Mouse (Mus musculus): ENCODE results near the gene Sync. TPM values are rescaled to one million over a fixed set of nuclear protein-coding genes. Genes with fewer than 3 reads are reported as not detected.

Gene Sync
- 0.30 and 0.47 TPM in 2 replicates for polyA plus RNA-seq (2016; fragmentation: Nextera tagmentation; extraction: Ambion mirVana)

DNA sequence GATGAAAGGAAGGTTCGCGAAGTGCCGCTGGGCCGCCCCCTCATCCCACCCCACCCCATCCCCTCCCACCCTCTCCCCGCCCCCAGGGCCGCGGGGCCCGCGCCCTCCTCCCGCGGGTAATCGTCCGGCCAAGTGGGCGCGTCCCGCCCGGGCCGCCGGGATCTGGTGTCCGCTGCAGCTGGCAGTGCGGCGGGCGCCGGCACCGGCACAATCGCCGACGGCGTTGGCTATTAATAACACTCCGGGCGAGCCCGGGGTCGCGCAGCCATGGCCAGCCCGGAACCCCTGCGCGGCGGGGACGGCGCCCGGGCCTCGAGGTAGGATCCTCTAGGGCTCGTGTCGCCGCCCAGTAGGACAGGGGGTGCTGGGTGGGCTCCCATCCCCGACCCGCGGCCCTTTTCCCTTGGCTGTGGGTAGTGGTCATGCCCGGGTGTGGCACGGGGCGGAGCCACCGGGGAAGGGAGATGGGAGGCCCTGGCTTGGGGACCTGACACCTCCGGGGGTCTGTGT, at the start of gene Sync:
TSS of gene Sync (plus strand) at position 146 of the 510 bp plus-strand sequence.
- Histone ChIP-seq H3K27ac (replicated peaks) (peak within 1 kb of the TSS; percentile 60), H3K4me1 (peaks cover 31% of the 10 kb centered on the region), H3K27me3 (ENCODE audit: low read depth, poor library complexity, severe bottlenecking) (peaks cover 54% of the 10 kb centered on the region), H3K9me3 (replicated peaks) (no peaks in the 10 kb centered on the region), H3K36me3 (no peaks in the 10 kb centered on the region), H3K4me3 (peak within 1 kb of the TSS; percentile 64)
- under 1% methylated on average over 51 of the region's 53 CpGs for WGBS
- peak; percentile 44 for DNase-seq (ENCODE audit: low spot score)

DNA sequence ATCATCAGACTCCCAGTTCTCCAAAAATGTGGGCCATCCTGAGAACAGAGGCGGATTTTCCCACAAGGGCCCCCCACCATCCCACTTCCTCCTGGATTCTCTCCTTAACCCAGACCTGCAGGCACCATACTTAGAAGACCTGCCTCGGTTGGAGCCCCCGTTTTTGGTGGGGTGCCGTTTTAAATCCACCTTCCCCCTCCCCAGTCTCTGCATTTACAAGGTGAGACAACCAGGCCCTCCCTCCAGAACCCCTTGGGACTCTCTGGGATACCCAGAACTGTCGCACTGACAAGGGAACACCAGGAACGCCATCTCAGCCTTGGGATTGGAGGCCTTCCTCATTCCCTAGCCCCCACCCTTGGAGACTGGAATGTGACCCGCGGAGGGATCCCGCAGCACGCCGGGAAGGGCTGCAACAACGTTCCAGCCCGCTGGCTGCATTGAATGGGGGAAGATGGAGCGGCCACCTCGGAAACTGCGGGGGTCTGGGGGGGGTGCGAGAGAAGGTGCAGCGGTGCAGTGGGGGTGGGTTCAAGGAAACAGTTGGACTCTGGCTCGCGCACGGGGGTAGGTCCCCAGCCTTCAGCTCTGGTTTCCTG, 49.5 kb upstream of the Sync start:
- DNase-seq (ENCODE audit: low spot score): peak; percentile 72
- WGBS: 3% methylated on average over 21 of the region's 21 CpGs
- Histone ChIP-seq H3K4me3 (peak overlapping the region; percentile 88), H3K27ac (replicated peaks) (peak overlapping the region; percentile 88), H3K9me3 (replicated peaks) (no peaks in the 10 kb centered on the region), H3K36me3 (no peaks in the 10 kb centered on the region), H3K4me1 (peaks cover 82% of the 10 kb centered on the region), H3K27me3 (ENCODE audit: low read depth, poor library complexity, severe bottlenecking) (peaks cover 29% of the 10 kb centered on the region)

- peak overlapping the region; percentile 88 for H3K27ac ChIP-seq (replicated peaks)
- no peaks in the 10 kb centered on the region for H3K9me3 ChIP-seq (replicated peaks)
- no peak for DNase-seq (ENCODE audit: low spot score)
- H3K4me3 ChIP-seq: peak overlapping the region; percentile 88
- peaks cover 29% of the 10 kb centered on the region for H3K27me3 ChIP-seq (ENCODE audit: low read depth, poor library complexity, severe bottlenecking)
- no peaks in the 10 kb centered on the region for H3K36me3 ChIP-seq
- under 1% methylated on average over 23 of the region's 23 CpGs for WGBS
- H3K4me1 ChIP-seq: peaks cover 81% of the 10 kb centered on the region
These were observed 48.8 kb upstream of the Sync start for GRCm38 (mm10) chr4:129238579-129239016.

DNA sequence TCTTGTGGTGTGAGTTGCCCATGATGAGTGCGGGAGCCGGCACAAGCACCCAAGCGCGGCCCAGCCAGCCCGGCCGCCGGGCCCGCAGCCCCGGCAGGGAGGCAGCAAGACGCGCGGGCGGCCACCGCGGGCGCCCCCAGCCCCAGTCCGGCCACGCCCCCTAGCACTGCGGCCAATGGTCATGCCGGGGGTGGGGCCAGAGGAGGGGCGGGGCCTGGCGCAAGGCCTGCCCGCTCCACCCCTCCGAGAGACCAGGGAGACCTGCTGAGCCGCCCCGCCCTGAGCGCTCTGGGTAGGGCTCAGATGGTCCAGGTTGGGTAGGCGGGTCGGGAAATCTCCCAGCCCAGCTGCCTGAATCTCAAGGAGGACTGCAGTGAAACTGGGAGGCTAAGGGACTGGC, 48.3 kb upstream of the Sync start:
- no peaks in the 10 kb centered on the region for H3K36me3 ChIP-seq
- peak; percentile 88 for DNase-seq (ENCODE audit: low spot score)
- under 1% methylated on average over 29 of the region's 29 CpGs for WGBS
- H3K27ac ChIP-seq (replicated peaks): peak overlapping the region; percentile 88
- H3K4me3 ChIP-seq: peak overlapping the region; percentile 88
- no peaks in the 10 kb centered on the region for H3K9me3 ChIP-seq (replicated peaks)
- peaks cover 29% of the 10 kb centered on the region for H3K27me3 ChIP-seq (ENCODE audit: low read depth, poor library complexity, severe bottlenecking)
- peaks cover 81% of the 10 kb centered on the region for H3K4me1 ChIP-seq

DNA sequence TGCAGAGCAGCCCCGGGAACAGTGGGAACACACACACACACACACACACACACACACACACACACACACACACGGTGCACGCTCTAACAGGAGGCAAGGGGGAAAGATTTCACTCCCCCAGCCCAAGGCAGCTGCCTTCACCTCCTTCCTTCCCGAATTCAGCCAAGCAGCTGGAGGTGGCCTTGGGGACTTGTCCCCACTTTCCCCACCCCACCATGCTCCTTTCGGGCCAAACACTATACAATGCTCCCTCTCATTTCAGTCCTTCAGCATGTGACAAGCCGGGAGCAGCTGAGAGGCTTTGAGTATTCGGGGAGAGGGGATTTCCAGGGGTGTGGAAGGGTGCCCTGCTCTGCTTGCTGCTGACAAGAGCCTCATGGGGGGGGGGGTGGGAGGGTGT, 45.5 kb upstream of the Sync start:
- no peak for DNase-seq (ENCODE audit: low spot score)
- 34% methylated on average over 7 of the region's 7 CpGs for WGBS
- H3K27me3 ChIP-seq (ENCODE audit: low read depth, poor library complexity, severe bottlenecking): peaks cover 53% of the 10 kb centered on the region
- peak overlapping the region; percentile 79 for H3K27ac ChIP-seq (replicated peaks)
- H3K9me3 ChIP-seq (replicated peaks): no peaks in the 10 kb centered on the region
- H3K36me3 ChIP-seq: no peaks in the 10 kb centered on the region
- peak overlapping the region; percentile 11; the same call in 1 of the 2 replicates for H3K4me3 ChIP-seq
- peaks cover 76% of the 10 kb centered on the region for H3K4me1 ChIP-seq

DNA sequence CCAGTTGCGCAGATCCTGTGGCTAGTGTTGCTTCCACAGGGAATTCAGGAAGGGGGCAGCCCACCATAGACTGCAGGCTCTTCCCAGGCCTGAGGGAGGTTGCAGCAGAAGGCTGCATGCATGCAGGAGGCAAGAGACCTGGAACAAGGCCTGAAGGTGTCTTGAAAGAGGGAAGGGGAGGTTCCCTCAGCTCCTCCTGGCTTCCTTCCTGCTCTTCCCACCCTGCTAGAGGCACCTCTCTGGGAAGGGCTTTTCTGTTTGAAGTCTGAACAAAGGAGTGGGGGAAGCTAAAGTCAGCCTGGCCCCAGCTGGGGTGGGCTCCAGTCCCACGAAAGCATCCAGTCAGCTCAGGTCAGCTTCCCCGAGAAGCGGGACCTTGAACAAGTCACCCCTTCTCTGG, 45.1 kb upstream of the Sync start:
- H3K4me3 ChIP-seq: no peak overlapping the region
- H3K4me1 ChIP-seq: peaks cover 76% of the 10 kb centered on the region
- H3K36me3 ChIP-seq: no peaks in the 10 kb centered on the region
- H3K27ac ChIP-seq (replicated peaks): peak overlapping the region; percentile 79
- H3K9me3 ChIP-seq (replicated peaks): no peaks in the 10 kb centered on the region
- no peak for DNase-seq (ENCODE audit: low spot score)
- H3K27me3 ChIP-seq (ENCODE audit: low read depth, poor library complexity, severe bottlenecking): peaks cover 57% of the 10 kb centered on the region
- 39% methylated on average over 4 of the region's 4 CpGs for WGBS

DNA sequence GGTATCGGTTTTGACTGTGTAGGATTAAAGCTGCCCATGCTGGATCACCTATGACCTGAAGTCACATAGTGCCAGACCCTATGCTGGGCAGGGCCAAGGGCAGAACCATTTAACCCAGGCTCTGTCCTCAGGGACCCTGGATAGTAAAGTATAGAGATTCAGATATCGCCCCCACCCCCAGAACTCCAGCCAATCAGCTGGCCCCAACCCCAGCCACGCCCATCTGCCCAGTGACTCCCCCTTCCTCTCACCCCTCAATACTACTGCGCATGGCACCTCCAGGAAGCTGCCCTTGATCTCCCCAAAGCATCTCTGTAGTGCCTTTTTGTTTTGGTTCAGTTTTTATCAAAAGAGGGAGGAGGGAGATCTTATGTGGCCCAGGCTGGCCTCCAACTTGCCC, 44.7 kb upstream of the Sync start:
- Histone ChIP-seq H3K27ac (replicated peaks) (peak overlapping the region; percentile 79), H3K27me3 (ENCODE audit: low read depth, poor library complexity, severe bottlenecking) (peaks cover 62% of the 10 kb centered on the region), H3K36me3 (no peaks in the 10 kb centered on the region), H3K9me3 (replicated peaks) (no peaks in the 10 kb centered on the region), H3K4me3 (no peak overlapping the region), H3K4me1 (peaks cover 76% of the 10 kb centered on the region)
- peak; percentile 48 for DNase-seq (ENCODE audit: low spot score)
- WGBS: 21% methylated on average over 4 of the region's 4 CpGs

DNA sequence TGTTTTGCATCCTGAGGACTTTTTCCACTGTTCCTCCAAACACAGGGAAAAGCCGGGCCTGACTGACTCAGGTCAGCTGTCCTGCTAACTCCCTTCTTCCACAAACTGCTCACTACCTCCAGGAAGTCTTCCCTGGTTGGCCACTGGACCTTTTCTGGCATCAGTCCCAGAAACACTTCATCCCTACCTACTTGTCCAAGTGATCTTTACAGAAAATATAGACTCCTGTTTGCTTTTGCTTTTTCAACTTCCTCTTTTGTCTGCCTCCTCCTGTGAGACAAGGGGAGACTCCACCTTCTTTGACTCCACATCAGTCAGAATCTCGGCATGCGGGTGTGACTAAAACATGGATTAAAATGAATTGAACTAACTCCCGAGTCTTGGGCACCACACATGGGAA, 42.6 kb upstream of the Sync start:
- no peak overlapping the region for H3K27ac ChIP-seq (replicated peaks)
- peaks cover 82% of the 10 kb centered on the region for H3K27me3 ChIP-seq (ENCODE audit: low read depth, poor library complexity, severe bottlenecking)
- no peaks in the 10 kb centered on the region for H3K9me3 ChIP-seq (replicated peaks)
- no peak overlapping the region for H3K4me3 ChIP-seq
- H3K4me1 ChIP-seq: peaks cover 80% of the 10 kb centered on the region
- no peak for DNase-seq (ENCODE audit: low spot score)
- 71% methylated on average over 4 of the region's 4 CpGs for WGBS
- no peaks in the 10 kb centered on the region for H3K36me3 ChIP-seq

DNA sequence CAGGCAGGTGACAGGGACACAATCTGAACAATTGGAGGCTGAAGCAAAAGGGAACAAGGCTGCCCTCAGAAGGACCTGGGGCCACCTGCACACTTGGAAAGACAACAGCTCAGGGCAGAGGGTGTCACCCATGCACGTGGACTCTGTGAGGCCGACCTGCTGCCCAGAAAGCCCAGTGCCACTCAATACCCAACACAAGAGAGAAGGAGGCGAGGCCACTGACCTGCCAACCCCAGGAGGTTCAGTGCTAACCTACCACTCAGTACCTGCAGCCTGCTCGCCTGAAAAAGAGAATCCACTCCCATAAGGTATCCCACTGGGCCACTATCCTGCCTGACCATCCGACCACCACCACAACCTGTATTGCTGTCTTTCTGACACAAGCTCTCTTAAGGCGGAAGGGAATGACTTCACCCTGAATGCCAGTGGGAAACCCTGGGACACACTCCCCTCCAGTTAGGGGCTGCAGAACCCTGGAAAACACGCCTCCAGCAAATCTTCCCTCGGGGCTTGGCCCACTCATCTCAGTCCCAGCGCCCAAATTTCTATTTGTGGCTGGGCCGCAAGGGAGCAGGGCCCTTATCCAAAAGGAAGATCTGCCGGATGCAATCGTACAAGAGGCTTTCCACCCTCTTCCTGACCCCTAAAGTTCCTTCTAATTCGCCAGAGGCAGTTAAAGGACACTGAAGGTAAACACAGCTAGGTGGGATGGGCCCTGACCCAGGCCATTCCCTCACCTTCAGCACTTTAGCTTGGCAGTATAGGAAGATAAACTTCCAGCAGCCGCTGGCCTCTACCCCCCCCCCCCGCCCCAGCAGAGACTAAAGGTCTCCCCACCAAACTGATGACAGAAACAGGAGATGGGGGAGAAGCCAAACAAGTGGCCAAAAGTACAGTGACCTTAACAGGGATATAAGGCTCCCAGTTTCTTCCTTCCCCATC, 40.8 kb upstream of the Sync start:
- WGBS: 42% methylated on average over 15 of the region's 15 CpGs
- Histone ChIP-seq H3K27me3 (ENCODE audit: low read depth, poor library complexity, severe bottlenecking) (peaks cover 83% of the 10 kb centered on the region), H3K4me3 (no peak overlapping the region), H3K27ac (replicated peaks) (no peak overlapping the region), H3K9me3 (replicated peaks) (no peaks in the 10 kb centered on the region), H3K4me1 (peaks cover 84% of the 10 kb centered on the region), H3K36me3 (no peaks in the 10 kb centered on the region)
- DNase-seq (ENCODE audit: low spot score): no peak

DNA sequence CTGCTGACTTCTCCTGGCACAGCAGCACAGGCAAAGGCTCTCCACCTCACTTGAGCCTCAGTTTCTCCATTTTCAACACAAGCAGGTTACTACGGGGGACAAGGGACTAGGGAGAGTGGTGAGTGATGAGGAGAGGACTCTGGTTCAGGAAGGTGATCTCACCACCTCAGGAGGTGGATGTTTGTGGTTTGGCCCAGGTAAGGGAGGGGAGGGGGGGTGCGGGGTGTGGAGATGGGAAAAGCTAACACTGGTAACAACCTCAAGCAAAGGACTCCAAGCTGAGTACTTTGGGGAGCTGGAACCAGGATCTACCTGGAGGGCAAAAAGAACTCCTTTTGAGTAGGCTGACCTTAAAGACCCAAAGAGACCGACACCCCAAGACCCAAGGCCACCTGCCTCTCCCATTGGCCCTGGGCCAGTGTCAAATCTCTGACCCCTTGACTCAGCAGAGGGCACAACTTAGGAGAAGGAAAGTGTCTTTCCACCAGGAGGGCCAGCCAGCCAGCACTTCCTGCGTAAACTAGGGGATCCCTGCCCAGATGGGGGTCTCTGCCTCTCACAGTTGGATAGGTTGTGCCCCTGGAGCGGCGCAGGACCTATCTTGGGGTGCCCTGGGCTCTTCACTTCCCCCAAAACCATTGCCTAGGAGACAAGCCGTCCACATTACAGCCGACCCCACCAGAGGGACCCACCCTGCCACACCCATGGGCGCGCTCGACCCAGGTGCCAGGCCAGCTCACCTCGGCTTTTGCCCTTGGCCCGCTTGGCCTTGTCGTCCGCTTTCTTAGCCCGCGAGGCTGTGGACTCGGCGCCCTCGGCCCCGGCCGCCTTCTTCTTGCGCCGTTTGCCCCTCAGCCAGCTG, 39.8 kb upstream of the Sync start:
- WGBS: 9% methylated on average over 24 of the region's 24 CpGs
- Histone ChIP-seq H3K4me3 (peak overlapping the region; percentile 63), H3K27me3 (ENCODE audit: low read depth, poor library complexity, severe bottlenecking) (peaks cover 85% of the 10 kb centered on the region), H3K27ac (replicated peaks) (peak overlapping the region; percentile 75), H3K9me3 (replicated peaks) (no peaks in the 10 kb centered on the region), H3K4me1 (peaks cover 82% of the 10 kb centered on the region), H3K36me3 (no peaks in the 10 kb centered on the region)
- no peak for DNase-seq (ENCODE audit: low spot score)

DNA sequence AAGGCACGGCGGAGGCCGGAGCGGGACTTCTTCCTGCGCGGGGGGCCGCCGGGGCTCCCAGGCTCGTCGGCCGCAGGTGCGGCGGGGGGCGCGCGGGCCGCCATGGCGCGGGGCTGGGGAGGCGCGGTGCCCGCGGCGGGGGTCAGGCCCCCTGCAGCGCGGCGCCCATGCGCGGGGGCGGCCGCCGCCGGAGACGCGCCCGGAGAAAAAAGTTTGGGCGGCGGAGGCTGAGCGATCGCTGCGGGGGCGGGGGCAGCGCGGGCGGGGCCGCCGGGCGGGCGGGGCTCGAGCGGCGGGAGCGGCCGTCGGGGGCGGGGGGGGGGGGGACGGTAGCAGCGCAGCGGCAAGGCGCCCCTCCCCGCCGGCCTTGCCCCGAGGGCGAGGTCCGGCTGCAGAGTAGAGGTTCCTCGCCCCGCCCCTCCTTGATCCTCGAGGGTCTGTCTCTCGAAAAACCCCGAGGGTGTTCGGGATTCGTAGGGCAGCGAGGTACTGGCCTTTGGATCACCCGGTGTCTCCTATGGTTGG, 39.1 kb upstream of the Sync start:
- Histone ChIP-seq H3K9me3 (replicated peaks) (no peaks in the 10 kb centered on the region), H3K27ac (replicated peaks) (peak overlapping the region; percentile 75), H3K36me3 (no peaks in the 10 kb centered on the region), H3K27me3 (ENCODE audit: low read depth, poor library complexity, severe bottlenecking) (peaks cover 85% of the 10 kb centered on the region), H3K4me3 (peak overlapping the region; percentile 63), H3K4me1 (peaks cover 75% of the 10 kb centered on the region)
- 1% methylated on average over 67 of the region's 74 CpGs for WGBS
- no peak for DNase-seq (ENCODE audit: low spot score)

GRCm38 (mm10) chr4:129249288-129249687, 38.1 kb upstream of the Sync start:
- DNase-seq (ENCODE audit: low spot score): no peak
- no peaks in the 10 kb centered on the region for H3K36me3 ChIP-seq
- 7% methylated on average over 7 of the region's 7 CpGs for WGBS
- H3K27ac ChIP-seq (replicated peaks): no peak overlapping the region
- no peak overlapping the region for H3K4me3 ChIP-seq
- peaks cover 75% of the 10 kb centered on the region for H3K4me1 ChIP-seq
- peaks cover 83% of the 10 kb centered on the region for H3K27me3 ChIP-seq (ENCODE audit: low read depth, poor library complexity, severe bottlenecking)
- H3K9me3 ChIP-seq (replicated peaks): no peaks in the 10 kb centered on the region

Measured in midbrain, embryonic 10.5 days (tissue).